Mouse (Mus musculus) cerebellum, adult 2 months (tissue): Measurements from ENCODE around the gene Anks1b. TPM values are rescaled to one million over a fixed set of nuclear protein-coding genes. Genes with fewer than 3 reads are reported as not detected.
A peak's percentile ranks its signal among the peaks of the same experiment; 100 is the strongest.

Source experiments
- DNase-seq, 2 experiments: peaks; one replicate each; pipeline ENCODE4 v3.0.0; 2021
- H3K27ac ChIP-seq: fragments of 200-500 bp; 2 replicates; pipeline ENCODE4 v1.5.1; 2012; ENCODE audit warnings: low read length, control low read depth, inconsistent platforms; ENCODE audit not compliant: insufficient read depth
- H3K27me3 ChIP-seq: fragments of 200-500 bp; 2 replicates; pipeline ENCODE4 v1.6.1; 2012; ENCODE audit warnings: inconsistent platforms, mild to moderate bottlenecking, low read length, moderate library complexity; ENCODE audit not compliant: control insufficient read depth, insufficient read depth
- H3K4me1 ChIP-seq: fragments of 200-500 bp; 2 replicates; pipeline ENCODE4 v1.6.1; 2011; ENCODE audit warnings: low read length; ENCODE audit not compliant: control insufficient read depth, insufficient read depth
- H3K4me3 ChIP-seq: fragments of 200-500 bp; replicated peaks from 2 replicates; pipeline ENCODE3; 2011; ENCODE audit warnings: mild to moderate bottlenecking, low read depth, low read length, control low read depth; ENCODE audit not compliant: insufficient read depth
- CTCF ChIP-seq: fragments of 200-500 bp; IDR thresholded peaks from 2 replicates; pipeline ENCODE4 v1.5.1; 2011; ENCODE audit warnings: low read depth, mild to moderate bottlenecking, control low read depth, low read length, moderate library complexity, borderline replicate concordance; ENCODE audit not compliant: insufficient read depth
- POLR2A ChIP-seq: fragments of 200-500 bp; IDR thresholded peaks from 2 replicates; pipeline ENCODE4 v1.6.1; 2011; ENCODE audit warnings: low read length, control low read depth, borderline replicate concordance; ENCODE audit not compliant: insufficient read depth
- WGBS: fragments of 180-500 bp; shearing (Covaris S2); methylation state at CpG from one replicate; pipeline ENCODE4 v1.1.7; 2018; 5-methylcytosine and 5-hydroxymethylcytosine counted together
- polyA plus RNA-seq: library from polyadenylated mRNA; depleted of rRNA; stranded (reverse); fragments of >200 nt; gene quantifications from 2 replicates; pipeline ENCODE4 v1.2.3, GENCODE M21; 2012

Anks1b gene
- polyA plus RNA-seq, 1 experiment: 162 TPM

DNA sequence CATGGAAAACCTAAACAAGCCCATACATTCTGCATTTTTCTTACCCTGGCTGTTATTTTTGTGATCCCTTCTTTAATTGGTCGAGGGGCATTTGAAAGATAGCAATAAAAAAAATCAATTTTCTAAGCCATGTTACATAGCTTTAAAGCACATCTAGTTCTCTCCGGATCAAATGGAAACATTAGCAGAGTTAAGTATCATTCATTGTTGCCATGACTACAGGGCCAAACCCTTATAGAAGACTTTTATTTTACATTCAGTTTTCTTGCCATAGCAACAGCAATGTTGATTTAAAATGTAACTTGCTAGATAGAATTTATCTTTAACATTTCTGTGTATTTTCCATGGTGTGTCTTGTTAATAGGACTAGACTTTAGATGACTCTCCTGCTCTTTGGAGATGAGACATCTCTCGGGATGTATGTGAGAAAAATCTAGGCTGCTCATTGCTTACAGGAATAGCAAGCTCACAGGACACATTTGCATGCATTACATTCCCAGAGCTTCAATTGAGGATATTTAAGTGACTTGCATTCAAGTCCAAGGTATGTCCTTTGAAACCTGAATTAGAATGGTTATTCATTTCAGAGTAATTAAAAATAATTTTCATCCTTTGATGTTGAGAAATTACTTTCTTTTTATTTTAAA lies 620.8 kb downstream of the Anks1b start:
- DNase-seq: no peak
- TF ChIP-seq CTCF (no peak), POLR2A (no peak)
- peaks cover 6% of the 10 kb centered on the region; the same call in 1 of the 2 replicates for H3K4me1 ChIP-seq
- H3K27ac ChIP-seq: no peak overlapping the region
- WGBS: 86% methylated on average over 3 of the region's 3 CpGs
- H3K4me3 ChIP-seq: no peak overlapping the region
- no peaks in the 10 kb centered on the region for H3K27me3 ChIP-seq

DNA sequence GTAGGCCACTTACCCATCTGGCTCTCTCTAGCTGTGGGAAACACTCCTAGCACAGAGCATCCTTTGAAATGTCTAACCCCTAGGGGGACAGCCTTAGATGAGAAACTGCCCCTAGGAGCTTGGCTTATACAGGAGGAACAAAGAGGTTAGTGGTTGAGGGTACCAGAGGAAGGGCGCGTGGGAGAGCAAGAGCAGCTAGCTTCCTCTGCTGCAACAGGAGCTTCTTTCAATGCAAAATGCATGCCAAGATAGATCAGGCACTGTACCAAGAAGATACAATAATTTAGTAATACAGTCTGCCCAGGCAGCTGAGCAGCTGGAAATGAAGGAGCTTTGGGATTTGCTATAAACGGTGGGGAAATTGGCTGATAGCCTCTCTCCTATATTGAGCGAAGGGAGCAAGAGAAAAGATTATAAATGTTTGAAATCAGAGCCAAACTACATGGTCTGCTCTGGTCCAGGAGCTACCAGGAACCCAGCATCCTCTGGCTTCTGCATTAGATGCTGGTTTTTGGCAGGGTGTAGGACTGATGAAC lies 621.7 kb downstream of the Anks1b start:
- H3K27ac ChIP-seq: no peak overlapping the region
- H3K4me1 ChIP-seq: peaks cover 6% of the 10 kb centered on the region; the same call in 1 of the 2 replicates
- H3K4me3 ChIP-seq: no peak overlapping the region
- peak; percentile 30 to 41 for DNase-seq
- no peak for TF ChIP-seq CTCF
- no peaks in the 10 kb centered on the region for H3K27me3 ChIP-seq
- WGBS: 13% methylated on average over 4 of the region's 4 CpGs

DNA sequence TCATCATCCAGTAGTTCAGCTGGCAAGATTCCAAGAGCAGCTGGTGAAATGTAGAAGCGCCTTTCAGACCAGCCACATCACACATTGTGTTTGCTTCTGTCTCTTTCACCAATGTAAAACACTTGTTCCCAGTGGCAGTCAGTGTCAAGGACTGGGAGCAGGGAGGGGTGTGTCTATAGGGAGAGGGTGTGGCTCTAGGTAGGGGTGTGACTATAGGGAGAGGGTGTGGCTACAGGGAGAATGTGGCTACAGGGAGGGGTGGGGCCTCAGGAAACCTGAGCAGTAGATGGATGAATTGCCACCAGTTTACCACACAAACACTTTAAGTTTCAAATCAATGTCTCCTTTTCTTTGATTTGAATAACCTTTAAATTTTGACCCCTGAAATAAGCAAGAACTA lies 634.3 kb downstream of the Anks1b start:
- Histone ChIP-seq H3K27me3 (no peaks in the 10 kb centered on the region), H3K4me3 (no peak overlapping the region), H3K4me1 (0 out of 2 replicates have a peak, but pooled peaks cover 2% of the 10 kb centered on the region), H3K27ac (no peak overlapping the region)
- no peak for DNase-seq
- 84% methylated on average over 1 of the region's 1 CpGs for WGBS
- no peak for TF ChIP-seq POLR2A
- TF ChIP-seq CTCF: no peak

GRCm38 (mm10) chr10:90512801-90513200 lies 639.5 kb downstream of the Anks1b start:
- no peak overlapping the region for H3K4me3 ChIP-seq
- H3K27ac ChIP-seq: no peak overlapping the region
- TF ChIP-seq POLR2A: no peak
- 94% methylated on average over 9 of the region's 9 CpGs for WGBS
- no peaks in the 10 kb centered on the region for H3K27me3 ChIP-seq
- H3K4me1 ChIP-seq: no peaks in the 10 kb centered on the region
- DNase-seq: no peak

DNA sequence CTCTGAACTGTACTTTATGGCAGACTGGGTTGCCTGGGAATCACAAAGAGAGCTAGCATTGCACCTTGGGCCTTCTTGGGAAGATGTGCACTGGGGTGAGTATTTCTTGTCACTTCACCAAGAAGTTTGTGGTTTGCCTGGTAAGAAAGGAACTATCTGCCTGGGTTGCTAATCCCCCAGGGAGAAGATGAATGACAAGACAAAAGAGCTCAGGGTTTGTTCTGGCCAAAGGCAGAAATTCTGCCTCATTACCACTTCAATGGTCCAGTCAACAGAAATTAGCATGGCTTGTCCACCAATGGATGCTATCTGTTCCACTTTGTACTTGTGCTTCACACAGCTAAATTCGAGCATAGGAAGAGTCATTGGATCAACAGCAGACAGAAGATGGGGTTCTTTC lies 658.5 kb downstream of the Anks1b start:
- 20% methylated on average over 1 of the region's 1 CpGs for WGBS
- Histone ChIP-seq H3K27ac (no peak overlapping the region), H3K4me1 (no peaks in the 10 kb centered on the region), H3K4me3 (no peak overlapping the region), H3K27me3 (no peaks in the 10 kb centered on the region)
- no peak for DNase-seq
- TF ChIP-seq POLR2A: no peak
- no peak for TF ChIP-seq CTCF

- Histone ChIP-seq H3K4me1 (no peaks in the 10 kb centered on the region), H3K27me3 (no peaks in the 10 kb centered on the region), H3K4me3 (no peak overlapping the region), H3K27ac (no peak overlapping the region)
- DNase-seq: no peak
- TF ChIP-seq POLR2A: no peak
- no peak for TF ChIP-seq CTCF
- WGBS: 95% methylated on average over 2 of the region's 2 CpGs
These were observed 662.1 kb downstream of the Anks1b start for GRCm38 (mm10) chr10:90535370-90535769.

GRCm38 (mm10) chr10:90546635-90547034 lies 673.3 kb downstream of the Anks1b start:
- no peak for TF ChIP-seq CTCF
- no peak for DNase-seq
- H3K27me3 ChIP-seq: no peaks in the 10 kb centered on the region
- H3K27ac ChIP-seq: no peak overlapping the region
- 24% methylated on average over 3 of the region's 3 CpGs for WGBS
- H3K4me3 ChIP-seq: no peak overlapping the region
- no peaks in the 10 kb centered on the region for H3K4me1 ChIP-seq

DNA sequence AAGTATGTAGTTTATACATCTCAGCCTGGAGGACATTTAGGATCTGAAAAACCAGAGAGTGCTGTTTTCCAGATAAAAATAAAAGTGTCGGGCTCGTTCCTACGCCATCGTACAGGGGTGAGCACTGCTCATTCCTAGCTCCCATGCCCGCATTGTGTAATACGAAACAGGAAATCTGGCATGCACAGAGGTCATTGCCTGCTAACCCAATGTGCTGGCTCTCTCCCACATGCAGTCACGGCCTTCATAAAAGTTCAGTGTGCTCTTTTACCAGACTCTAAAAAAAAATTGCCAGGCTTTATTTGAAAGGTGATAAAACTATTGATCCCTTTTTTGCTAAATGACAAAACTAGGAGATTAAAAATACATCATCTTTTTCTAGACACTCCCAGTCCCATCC lies 689.6 kb downstream of the Anks1b start:
- H3K4me3 ChIP-seq: no peak overlapping the region
- no peak overlapping the region for H3K27ac ChIP-seq
- H3K27me3 ChIP-seq: no peaks in the 10 kb centered on the region
- no peak for TF ChIP-seq POLR2A
- TF ChIP-seq CTCF: no peak
- 83% methylated on average over 7 of the region's 7 CpGs for WGBS
- peaks cover 7% of the 10 kb centered on the region; the same call in 1 of the 2 replicates for H3K4me1 ChIP-seq
- no peak for DNase-seq
